Mouse (Mus musculus) ES-E14 (cell line): ENCODE results near the gene Clec16a. TPM values are rescaled to one million over a fixed set of nuclear protein-coding genes. Genes with fewer than 3 reads are reported as not detected.

Source experiments
- DNase-seq: peaks from one replicate; pipeline ENCODE4 v3.0.0-alpha.2; 2013; ENCODE audit warnings: low read depth, low spot score
- H3K27ac ChIP-seq: 2 replicates; pipeline ENCODE4 v1.5.1; 2012; ENCODE audit warnings: low read depth, mild to moderate bottlenecking, low read length, moderate library complexity, mixed read lengths; ENCODE audit not compliant: poor library complexity, insufficient read depth, severe bottlenecking
- H3K36me3 ChIP-seq: 2 replicates; pipeline ENCODE4 v1.6.1; 2012; ENCODE audit warnings: mild to moderate bottlenecking, low read length, moderate library complexity, mixed read lengths; ENCODE audit not compliant: control insufficient read depth, poor library complexity, insufficient read depth, severe bottlenecking
- H3K4me1 ChIP-seq, 2 experiments: fragments of 150-350 bp in 1 of 2; sonication (generic) in 1 of 2; 2 replicates each; pipeline ENCODE4 v1.6.1; 2012; ENCODE audit warnings: low read length in 2 of 2, mild to moderate bottlenecking in 1 of 2, mixed read lengths in 1 of 2; ENCODE audit not compliant: control insufficient read depth in 2 of 2, insufficient read depth in 2 of 2, poor library complexity in 1 of 2
- H3K4me3 ChIP-seq, 2 experiments: fragments of 150-350 bp in 1 of 2; sonication (generic) in 1 of 2; 2 replicates each; pipeline ENCODE4 v1.5.1; 2012; ENCODE audit warnings: low read length in 2 of 2, low read depth in 1 of 2, mild to moderate bottlenecking in 1 of 2, mixed read lengths in 1 of 2; ENCODE audit not compliant: insufficient read depth in 1 of 2, poor library complexity in 1 of 2, severe bottlenecking in 1 of 2
- H3K9ac ChIP-seq: 2 replicates; pipeline ENCODE4 v1.6.1; 2012; ENCODE audit warnings: low read depth, mild to moderate bottlenecking, low read length, mixed read lengths; ENCODE audit not compliant: poor library complexity, insufficient read depth, severe bottlenecking
- H3K9me3 ChIP-seq: fragments of 150-350 bp; sonication (generic); 2 replicates; pipeline ENCODE4 v1.6.1; 2012; ENCODE audit warnings: low read depth, mild to moderate bottlenecking, low read length; ENCODE audit not compliant: control insufficient read depth, insufficient read depth
- CHD2 ChIP-seq: IDR thresholded peaks from 2 replicates; pipeline ENCODE4 v1.6.1; 2014; ENCODE audit warnings: mild to moderate bottlenecking, low read depth, low read length, inconsistent platforms
- HCFC1 ChIP-seq: IDR thresholded peaks from 2 replicates; pipeline ENCODE4 v1.6.1; 2012; ENCODE audit warnings: low read length, inconsistent platforms, borderline replicate concordance; ENCODE audit not compliant: insufficient read depth
- MAFK ChIP-seq: IDR thresholded peaks from 2 replicates; pipeline ENCODE4 v1.6.1; 2014; ENCODE audit warnings: mild to moderate bottlenecking, low read depth, low read length, inconsistent platforms; ENCODE audit not compliant: insufficient read depth
- ZC3H11A ChIP-seq: IDR thresholded peaks from 2 replicates; pipeline ENCODE4 v1.6.1; 2012; ENCODE audit warnings: low read depth, mild to moderate bottlenecking, inconsistent platforms, low read length, borderline replicate concordance
- ZNF384 ChIP-seq: IDR thresholded peaks from 2 replicates; pipeline ENCODE4 v1.6.1; 2012; ENCODE audit warnings: low read depth, low read length, inconsistent platforms
- in situ Hi-C, 2 experiments: fragments of 600-800 bp; cut with MboI; formaldehyde crosslinking; loops; one replicate each; pipeline ENCODE4 v1.15.1; 2025; ENCODE audit warnings: low sequenced_read_pairs in 2 of 2, inconsistent platforms in 1 of 2; ENCODE audit not compliant: unreplicated experiment in 2 of 2
- total RNA-seq: library from RNA; depleted of rRNA; stranded (reverse); fragments of 300-350 nt; gene quantifications from 2 replicates; pipeline ENCODE4 v1.2.3, GENCODE M21; 2012

Clec16a gene
- total RNA-seq, 1 experiment: 14.6 TPM

DNA sequence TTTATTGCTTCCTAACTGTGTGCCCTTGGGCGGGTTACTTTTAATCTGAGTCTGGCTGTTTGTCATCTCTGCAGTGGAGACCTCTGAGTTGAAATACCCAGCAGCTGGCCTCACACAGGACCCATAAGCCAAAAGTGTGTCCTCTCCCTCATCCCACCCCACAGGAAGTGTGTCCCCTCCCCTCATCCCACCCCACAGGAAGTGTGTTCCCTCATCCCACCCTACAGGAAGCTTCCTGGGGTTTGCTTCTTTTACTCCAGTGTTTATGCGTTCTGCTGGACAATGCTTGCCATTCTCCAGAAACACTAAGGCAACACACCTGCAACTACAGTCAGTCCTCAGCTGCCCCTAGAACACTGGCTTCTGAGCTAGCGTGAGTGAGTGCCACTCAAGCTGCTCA lies 92.8 kb downstream of the Clec16a start:
- Histone ChIP-seq H3K9me3 (no peaks in the 10 kb centered on the region), H3K9ac (no peak overlapping the region), H3K27ac (no peak overlapping the region), H3K36me3 (no peaks in the 10 kb centered on the region; the same call in 1 of the 2 replicates), H3K4me3 (no peak overlapping the region), H3K4me1 (peaks cover 0 to 13% of the 10 kb centered on the region in 2 experiments; a peak in 1 of 4 replicates)
- no peak for DNase-seq
- TF ChIP-seq MAFK (no peak), CHD2 (no peak), HCFC1 (no peak), ZNF384 (no peak), ZC3H11A (no peak)
- in situ Hi-C loops: no loop called here

DNA sequence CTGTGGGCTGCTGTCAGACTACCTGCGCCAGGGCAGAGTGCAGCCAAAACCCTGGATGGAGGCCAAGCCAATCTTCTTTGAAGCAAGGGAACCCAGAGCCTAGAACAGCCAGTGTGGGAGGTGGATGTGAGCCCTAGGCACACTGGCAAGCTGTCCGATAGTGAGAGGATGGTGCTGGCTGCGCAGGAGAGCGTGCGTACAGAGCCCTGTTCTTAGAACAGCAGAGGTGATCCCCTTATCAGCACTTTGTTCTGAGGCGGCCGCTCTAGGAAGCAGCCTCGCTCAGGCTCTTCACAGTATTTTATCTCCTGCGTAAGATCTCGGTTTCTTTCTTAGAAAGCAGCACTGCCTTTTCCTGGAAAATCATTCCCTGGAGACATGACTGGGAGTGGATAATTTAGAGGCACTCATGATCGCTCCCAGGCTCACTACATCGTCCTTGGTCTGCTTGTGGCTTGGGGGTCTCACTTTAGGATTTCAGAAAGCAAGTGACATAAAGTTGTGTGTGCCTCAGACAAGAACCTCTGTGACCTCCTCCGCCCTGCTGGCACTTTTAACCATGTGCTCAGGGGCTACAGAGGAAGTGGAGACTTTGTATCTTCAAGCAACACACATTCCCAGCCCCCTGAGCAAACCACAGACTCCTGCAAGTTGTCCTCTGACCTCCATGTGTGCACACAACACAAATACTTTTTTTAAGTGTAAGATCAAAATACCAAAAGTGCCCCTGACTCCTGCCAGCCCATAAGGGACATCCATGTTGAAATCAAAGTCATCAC lies 94.2 kb downstream of the Clec16a start:
- no peak for DNase-seq
- TF ChIP-seq HCFC1: no peak
- no peak for TF ChIP-seq CHD2
- TF ChIP-seq MAFK: no peak
- TF ChIP-seq ZNF384: no peak
- TF ChIP-seq ZC3H11A: no peak
- Histone ChIP-seq H3K9me3 (no peaks in the 10 kb centered on the region), H3K9ac (no peak overlapping the region), H3K4me1 (peaks cover 0 to 9% of the 10 kb centered on the region in 2 experiments; a peak in 1 of 4 replicates), H3K4me3 (no peak overlapping the region), H3K27ac (no peak overlapping the region), H3K36me3 (no peaks in the 10 kb centered on the region)
- in situ Hi-C loops: no loop called here

DNA sequence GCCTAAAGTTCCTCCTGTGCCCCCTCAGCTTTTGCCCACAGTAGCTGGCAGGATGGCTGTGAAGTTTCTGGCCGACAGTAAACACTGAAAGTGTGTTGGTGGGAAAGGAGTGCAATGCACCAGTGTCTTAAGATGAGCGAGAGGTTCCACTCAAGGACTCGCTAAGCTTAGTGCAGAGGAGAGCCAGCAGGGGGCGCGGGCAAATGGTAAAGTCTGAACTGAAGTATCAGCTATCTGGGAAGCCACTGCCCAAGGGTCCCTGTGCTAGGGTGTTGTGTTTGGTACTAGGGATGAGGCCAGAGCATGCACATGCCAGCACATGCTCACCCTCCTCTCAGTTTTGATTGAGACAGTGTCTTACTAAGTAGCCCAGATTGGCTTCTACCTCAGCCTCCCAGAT lies 94.9 kb downstream of the Clec16a start:
- DNase-seq: peak; percentile 64
- in situ Hi-C loops: no loop called here
- H3K9ac ChIP-seq: no peak overlapping the region
- H3K36me3 ChIP-seq: no peaks in the 10 kb centered on the region
- TF ChIP-seq ZC3H11A: no peak
- TF ChIP-seq HCFC1: no peak
- no peak for TF ChIP-seq CHD2
- no peak for TF ChIP-seq MAFK
- no peak for TF ChIP-seq ZNF384
- H3K27ac ChIP-seq: no peak overlapping the region
- H3K4me1 ChIP-seq: peaks cover 0 to 6% of the 10 kb centered on the region in 2 experiments; a peak in 1 of 4 replicates
- no peaks in the 10 kb centered on the region for H3K9me3 ChIP-seq
- H3K4me3 ChIP-seq: no peak overlapping the region

DNA sequence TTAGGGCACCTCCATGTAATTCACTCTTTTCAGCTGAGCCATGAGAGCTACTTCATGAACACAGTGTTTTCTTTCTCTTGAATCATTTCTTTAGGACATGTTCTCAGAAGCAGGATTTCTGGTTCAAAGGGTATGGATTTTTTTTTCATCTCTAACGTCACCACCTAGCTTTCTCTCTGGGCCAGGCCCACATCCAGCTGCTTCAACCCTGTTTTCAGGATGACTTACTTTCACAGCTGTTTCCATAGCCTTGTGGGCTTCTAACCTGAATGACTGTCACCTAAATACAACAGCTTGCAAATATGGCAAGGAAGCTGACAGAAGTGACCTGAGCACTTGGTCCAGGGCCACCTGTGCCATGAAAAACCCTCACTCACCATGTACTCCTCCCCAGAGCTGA lies 96.0 kb downstream of the Clec16a start:
- TF ChIP-seq ZNF384: no peak
- no peak for TF ChIP-seq ZC3H11A
- no peak for TF ChIP-seq CHD2
- no peak for TF ChIP-seq MAFK
- no peak for TF ChIP-seq HCFC1
- no peak for DNase-seq
- Histone ChIP-seq H3K36me3 (no peaks in the 10 kb centered on the region), H3K9me3 (no peaks in the 10 kb centered on the region), H3K4me1 (peaks cover 0 to 6% of the 10 kb centered on the region in 2 experiments; a peak in 1 of 4 replicates), H3K4me3 (no peak overlapping the region), H3K9ac (no peak overlapping the region), H3K27ac (no peak overlapping the region)
- in situ Hi-C loops: no loop called here
